Mouse (Mus musculus): Measurements from ENCODE around the gene Rpa2.
"Not testable (repeated sequence)": the region's sequence is repeated elsewhere in the genome, so short reads cannot be mapped to it uniquely, and the experiment has no call there.

The Rpa2 gene

DNA sequence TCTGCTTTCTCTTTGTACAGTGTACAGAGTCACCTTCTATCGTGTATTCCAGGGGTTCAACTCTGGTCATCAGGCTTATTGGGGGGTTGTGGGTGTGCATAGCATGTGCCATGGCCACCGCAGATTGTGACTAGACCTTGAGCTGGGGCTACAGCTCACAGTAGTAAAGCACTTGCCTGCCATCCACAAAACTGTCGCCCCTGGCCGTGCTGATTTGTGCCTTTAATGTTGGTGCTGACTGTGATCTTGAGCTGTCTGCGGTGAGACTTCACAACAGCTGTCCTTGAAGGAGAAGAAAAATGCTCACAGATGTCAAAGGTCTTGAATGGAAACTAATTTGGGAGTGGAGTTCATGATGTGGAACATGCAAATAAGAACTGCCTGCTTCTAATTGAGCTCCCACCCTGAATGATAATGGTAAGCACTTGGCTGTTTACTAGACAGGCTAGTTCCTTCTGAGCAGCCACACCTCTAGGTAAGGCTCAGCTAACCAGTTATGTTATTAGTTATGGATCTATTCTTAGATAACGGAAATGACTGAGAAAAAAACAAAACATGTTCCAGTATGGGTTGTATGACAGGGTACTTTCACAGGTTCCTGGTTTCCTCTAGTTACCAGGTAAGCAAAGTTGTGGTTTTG, 10.6 kb downstream of the Rpa2 start:
- peaks cover 46% of the 10 kb centered on the region for H3K4me1 ChIP-seq (replicated peaks; ENCODE audit: low read depth, low read length)
- no peaks in the 10 kb centered on the region for H3K27me3 ChIP-seq (ENCODE audit: insufficient read depth, low read length)
- H3K9me3 ChIP-seq (ENCODE audit: low read length) = no peaks in the 10 kb centered on the region
- H3K4me3 ChIP-seq (replicated peaks; ENCODE audit: low read length) = no peak overlapping the region
- no peak for TF ChIP-seq NANOG (IDR thresholded peaks at IDR 0.05; ENCODE audit: borderline replicate concordance, low read length)
- no peak for TF ChIP-seq POU5F1 (IDR thresholded peaks at IDR 0.05; ENCODE audit: borderline replicate concordance, low read length)
- TF ChIP-seq CTCF (conservative IDR thresholded peaks at IDR 0.05; ENCODE audit: low read length) = no peak
- H3K36me3 ChIP-seq (ENCODE audit: insufficient read depth, low read length) = peaks cover 75% of the 10 kb centered on the region

DNA sequence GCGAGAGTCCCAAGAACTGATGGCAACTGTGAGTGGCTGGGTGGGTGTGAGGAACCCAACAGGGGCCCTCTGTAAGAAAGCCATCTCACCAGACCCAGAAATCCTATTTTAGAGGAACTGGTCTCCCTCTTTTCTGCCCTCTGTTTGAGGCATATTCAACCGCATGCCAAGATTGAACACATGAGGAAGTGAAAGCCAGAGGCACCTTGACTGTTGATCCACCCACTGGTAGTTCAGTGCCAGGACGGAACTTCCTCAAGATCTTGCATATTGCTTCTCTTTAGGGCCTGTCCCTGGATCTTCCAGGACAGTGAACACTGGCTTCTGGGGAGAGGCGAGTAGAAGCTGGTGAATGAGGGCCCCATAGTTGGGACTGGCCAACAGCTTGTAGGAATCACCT, 12.2 kb downstream of the Rpa2 start:
- Histone ChIP-seq H3K9me3 (ENCODE audit: low read length) (no peaks in the 10 kb centered on the region), H3K27me3 (ENCODE audit: insufficient read depth, low read length) (no peaks in the 10 kb centered on the region)
- TF ChIP-seq CTCF (conservative IDR thresholded peaks at IDR 0.05; ENCODE audit: low read length) = no peak

DNA sequence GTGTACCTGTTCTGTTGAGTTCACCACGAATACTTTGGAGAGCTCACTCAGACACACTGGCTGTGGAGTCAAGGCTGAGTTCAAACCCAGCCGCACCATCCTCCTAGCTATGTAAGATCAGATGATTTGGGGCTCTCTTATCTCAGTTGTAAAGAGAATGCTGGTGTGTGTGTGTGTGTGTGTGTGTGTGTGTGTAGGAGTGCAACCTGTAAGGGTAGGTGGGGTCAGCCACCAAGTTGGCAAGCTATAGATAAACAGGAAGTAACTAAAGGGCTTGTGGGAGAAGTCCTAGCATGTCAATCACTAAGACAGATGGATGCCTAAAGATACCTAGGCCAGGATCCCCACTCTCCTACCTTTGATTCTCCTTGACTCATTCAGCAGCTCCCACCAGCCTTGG, 15.6 kb downstream of the Rpa2 start:
- no peaks in the 10 kb centered on the region for H3K27me3 ChIP-seq (ENCODE audit: insufficient read depth, low read length)

More for the DNA sequence above, 12.2 kb downstream of the Rpa2 start:
- Histone ChIP-seq H3K4me3 (replicated peaks; ENCODE audit: low read length) (no peak overlapping the region), H3K36me3 (ENCODE audit: insufficient read depth, low read length) (peaks cover 58% of the 10 kb centered on the region), H3K4me1 (replicated peaks; ENCODE audit: low read depth, low read length) (peaks cover 48% of the 10 kb centered on the region)

DNA sequence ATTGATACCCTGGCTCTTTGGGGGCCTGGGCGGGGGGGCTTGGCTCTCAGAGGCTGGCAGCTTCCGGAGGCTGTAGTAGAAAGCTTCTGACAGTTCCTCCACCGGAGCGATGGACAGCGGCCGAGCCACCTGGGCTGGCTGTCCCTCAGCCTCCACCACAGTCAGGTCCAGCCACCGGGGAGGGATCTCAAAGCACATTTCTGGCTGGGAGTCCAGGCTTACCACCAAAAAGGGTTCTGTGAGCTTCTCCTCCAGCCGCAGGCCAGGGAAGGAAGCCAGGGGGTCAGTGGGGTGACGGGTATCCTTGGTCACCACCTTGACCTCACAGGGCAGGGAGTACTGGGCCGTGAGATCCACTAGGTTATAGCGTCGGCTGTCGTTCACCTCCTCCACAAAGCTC, 17.1 kb downstream of the Rpa2 start:
- H3K27me3 ChIP-seq (ENCODE audit: insufficient read depth, low read length) = no peaks in the 10 kb centered on the region
- peak overlapping the region; percentile 69 for H3K4me3 ChIP-seq (replicated peaks; ENCODE audit: low read length)
- TF ChIP-seq CTCF (conservative IDR thresholded peaks at IDR 0.05; ENCODE audit: low read length) (no peak), NANOG (IDR thresholded peaks at IDR 0.05; ENCODE audit: borderline replicate concordance, low read length) (no peak), POU5F1 (IDR thresholded peaks at IDR 0.05; ENCODE audit: borderline replicate concordance, low read length) (no peak)
- peaks cover 22% of the 10 kb centered on the region for H3K4me1 ChIP-seq (replicated peaks; ENCODE audit: low read depth, low read length)
- peaks cover 9% of the 10 kb centered on the region for H3K36me3 ChIP-seq (ENCODE audit: insufficient read depth, low read length)
- no peaks in the 10 kb centered on the region for H3K9me3 ChIP-seq (ENCODE audit: low read length)

More for the DNA sequence above, 15.6 kb downstream of the Rpa2 start:
- peaks cover 28% of the 10 kb centered on the region for H3K4me1 ChIP-seq (replicated peaks; ENCODE audit: low read depth, low read length)
- H3K4me3 ChIP-seq (replicated peaks; ENCODE audit: low read length) = no peak overlapping the region
- no peaks in the 10 kb centered on the region for H3K9me3 ChIP-seq (ENCODE audit: low read length)
- TF ChIP-seq POU5F1 (IDR thresholded peaks at IDR 0.05; ENCODE audit: borderline replicate concordance, low read length) (no peak), NANOG (IDR thresholded peaks at IDR 0.05; ENCODE audit: borderline replicate concordance, low read length) (no peak), CTCF (conservative IDR thresholded peaks at IDR 0.05; ENCODE audit: low read length) (no peak)
- H3K36me3 ChIP-seq (ENCODE audit: insufficient read depth, low read length) = peaks cover 24% of the 10 kb centered on the region

DNA sequence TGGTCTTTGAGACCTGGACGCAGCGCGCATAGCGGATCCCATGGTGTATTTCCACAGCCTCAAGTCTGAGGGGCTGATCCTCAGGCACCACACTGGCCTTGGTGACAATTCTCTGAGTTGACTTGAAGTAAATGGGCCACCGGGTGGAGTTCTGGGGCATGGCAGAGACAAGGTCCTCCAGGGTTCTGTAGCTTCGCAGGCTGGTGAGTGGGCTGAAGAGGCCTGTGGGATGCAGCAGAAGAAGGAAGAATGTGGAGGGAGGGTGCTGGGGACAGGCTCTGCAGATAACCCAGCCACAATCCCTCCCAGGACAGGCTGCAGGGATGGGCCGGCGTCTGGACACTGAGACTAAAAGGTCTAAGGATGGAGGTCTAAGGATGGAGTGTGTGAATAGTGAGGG, 21.6 kb downstream of the Rpa2 start:
- no peak for TF ChIP-seq POU5F1 (IDR thresholded peaks at IDR 0.05; ENCODE audit: borderline replicate concordance, low read length)
- TF ChIP-seq CTCF (conservative IDR thresholded peaks at IDR 0.05; ENCODE audit: low read length) = no peak
- TF ChIP-seq NANOG (IDR thresholded peaks at IDR 0.05; ENCODE audit: borderline replicate concordance, low read length) = no peak

DNA sequence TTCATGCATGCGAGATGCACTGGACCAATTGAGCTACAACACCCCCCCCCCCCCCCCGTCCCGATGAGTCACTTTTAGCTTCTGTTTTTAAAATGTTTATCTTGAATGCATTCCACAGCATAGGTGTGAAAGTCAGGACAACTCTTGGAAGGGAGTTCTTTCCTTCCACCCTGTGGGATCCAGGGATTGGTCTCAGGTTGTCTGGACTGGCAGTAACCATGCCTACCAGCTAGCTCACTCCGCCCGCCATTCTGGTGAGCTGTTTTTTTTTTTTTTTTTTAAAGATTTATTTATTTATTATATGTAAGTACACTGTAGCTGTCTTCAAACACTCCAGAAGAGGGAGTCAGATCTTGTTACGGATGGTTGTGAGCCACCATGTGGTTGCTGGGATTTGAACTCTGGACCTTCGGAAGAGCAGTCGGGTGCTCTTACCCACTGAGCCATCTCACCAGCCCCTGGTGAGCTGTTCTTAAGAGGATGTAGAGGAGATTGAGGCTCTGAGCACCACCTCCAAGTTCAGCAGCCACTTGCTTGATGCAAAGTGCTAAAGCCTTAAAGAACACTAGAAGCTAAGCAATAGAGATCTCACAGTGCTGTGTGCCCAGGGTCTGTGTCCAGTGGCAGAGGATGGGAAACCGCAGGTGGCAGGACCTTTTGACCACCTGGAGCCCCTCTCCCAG, 25.3 kb downstream of the Rpa2 start:
- H3K9me3 ChIP-seq (ENCODE audit: low read length); H3K36me3 ChIP-seq (ENCODE audit: insufficient read depth, low read length): not testable (repeated sequence)

More for the DNA sequence above, 21.6 kb downstream of the Rpa2 start:
- peaks cover 21% of the 10 kb centered on the region for H3K27me3 ChIP-seq (ENCODE audit: insufficient read depth, low read length)
- H3K36me3 ChIP-seq (ENCODE audit: insufficient read depth, low read length) = no peaks in the 10 kb centered on the region
- no peak overlapping the region for H3K4me3 ChIP-seq (replicated peaks; ENCODE audit: low read length)
- H3K9me3 ChIP-seq (ENCODE audit: low read length) = no peaks in the 10 kb centered on the region
- peaks cover 20% of the 10 kb centered on the region for H3K4me1 ChIP-seq (replicated peaks; ENCODE audit: low read depth, low read length)

DNA sequence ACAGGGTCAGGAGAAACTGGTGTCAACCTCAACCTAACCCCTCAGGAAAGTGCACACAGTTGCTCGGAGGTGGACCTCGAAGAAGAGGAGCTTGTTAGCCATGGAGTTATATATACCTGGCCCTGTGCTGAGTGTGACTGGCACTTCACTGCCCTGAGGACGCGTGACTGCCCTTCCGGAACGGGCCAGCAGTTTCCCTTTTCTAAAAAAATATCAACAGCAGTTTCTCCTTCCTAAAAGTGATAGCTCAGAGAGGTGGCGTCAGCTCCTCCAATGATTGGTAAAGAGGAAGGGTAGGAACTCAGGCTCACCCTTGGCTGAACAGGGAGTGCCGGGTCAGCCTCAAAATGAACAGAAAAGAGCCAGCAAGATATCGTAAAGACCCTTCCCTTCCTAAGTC, 25.9 kb downstream of the Rpa2 start:
- no peaks in the 10 kb centered on the region for H3K36me3 ChIP-seq (ENCODE audit: insufficient read depth, low read length)
- no peak overlapping the region for H3K4me3 ChIP-seq (replicated peaks; ENCODE audit: low read length)
- TF ChIP-seq POU5F1 (IDR thresholded peaks at IDR 0.05; ENCODE audit: borderline replicate concordance, low read length) (no peak), CTCF (conservative IDR thresholded peaks at IDR 0.05; ENCODE audit: low read length) (no peak), NANOG (IDR thresholded peaks at IDR 0.05; ENCODE audit: borderline replicate concordance, low read length) (no peak)
- no peaks in the 10 kb centered on the region for H3K9me3 ChIP-seq (ENCODE audit: low read length)
- peaks cover 26% of the 10 kb centered on the region for H3K4me1 ChIP-seq (replicated peaks; ENCODE audit: low read depth, low read length)
- peaks cover 46% of the 10 kb centered on the region for H3K27me3 ChIP-seq (ENCODE audit: insufficient read depth, low read length)

More for the DNA sequence above, 25.3 kb downstream of the Rpa2 start:
- peaks cover 46% of the 10 kb centered on the region for H3K27me3 ChIP-seq (ENCODE audit: insufficient read depth, low read length)
- peaks cover 26% of the 10 kb centered on the region for H3K4me1 ChIP-seq (replicated peaks; ENCODE audit: low read depth, low read length)
- not testable (repeated sequence) for H3K4me3 ChIP-seq (replicated peaks; ENCODE audit: low read length)

DNA sequence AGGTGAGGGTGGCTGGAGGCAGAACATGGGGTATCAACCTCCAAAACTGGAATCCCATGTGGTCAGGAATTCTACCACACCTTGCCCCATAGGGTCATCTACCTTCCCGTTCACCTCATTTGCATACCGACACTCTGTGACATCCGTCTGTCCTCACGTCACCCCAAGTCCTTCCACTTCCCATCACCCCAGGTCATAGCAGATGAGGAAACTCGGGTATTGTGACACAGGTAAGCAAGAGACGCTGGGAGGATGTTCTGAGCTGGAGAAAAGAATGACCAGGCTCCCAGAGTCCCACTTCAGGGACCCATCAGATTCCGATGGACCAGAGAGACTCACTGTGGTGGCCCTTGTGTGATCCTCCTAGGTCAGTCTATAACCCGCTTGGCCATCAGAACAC, 26.6 kb downstream of the Rpa2 start:
- no peak for TF ChIP-seq CTCF (conservative IDR thresholded peaks at IDR 0.05; ENCODE audit: low read length)
- TF ChIP-seq NANOG (IDR thresholded peaks at IDR 0.05; ENCODE audit: borderline replicate concordance, low read length) = no peak
- no peak for TF ChIP-seq POU5F1 (IDR thresholded peaks at IDR 0.05; ENCODE audit: borderline replicate concordance, low read length)
- Histone ChIP-seq H3K36me3 (ENCODE audit: insufficient read depth, low read length) (no peaks in the 10 kb centered on the region), H3K9me3 (ENCODE audit: low read length) (no peaks in the 10 kb centered on the region), H3K4me1 (replicated peaks; ENCODE audit: low read depth, low read length) (peaks cover 21% of the 10 kb centered on the region), H3K4me3 (replicated peaks; ENCODE audit: low read length) (no peak overlapping the region), H3K27me3 (ENCODE audit: insufficient read depth, low read length) (peaks cover 46% of the 10 kb centered on the region)

DNA sequence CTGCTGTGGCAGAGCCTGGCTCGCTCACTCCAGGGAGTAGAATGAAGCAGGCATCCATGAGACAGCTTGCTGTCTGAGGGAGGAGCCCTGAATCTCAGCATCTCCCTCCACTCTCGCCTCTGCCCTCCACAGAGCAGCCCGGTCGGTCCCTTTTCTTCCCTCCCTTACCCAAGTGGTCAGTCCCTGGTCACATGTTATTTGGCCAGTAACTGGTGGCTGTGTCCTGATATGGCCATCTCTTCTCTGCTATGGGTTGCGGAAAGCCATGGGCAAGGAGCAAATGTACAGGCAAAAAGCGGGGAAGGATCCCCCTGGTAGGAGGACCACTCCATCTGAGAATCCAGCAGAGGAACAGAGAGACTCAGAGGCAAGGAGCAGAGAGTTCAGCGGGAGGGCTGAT, 27.0 kb downstream of the Rpa2 start:
- Histone ChIP-seq H3K4me1 (replicated peaks; ENCODE audit: low read depth, low read length) (peaks cover 22% of the 10 kb centered on the region), H3K4me3 (replicated peaks; ENCODE audit: low read length) (no peak overlapping the region; the same call in 1 of the 2 replicates), H3K27me3 (ENCODE audit: insufficient read depth, low read length) (peaks cover 46% of the 10 kb centered on the region), H3K36me3 (ENCODE audit: insufficient read depth, low read length) (no peaks in the 10 kb centered on the region), H3K9me3 (ENCODE audit: low read length) (no peaks in the 10 kb centered on the region)
- TF ChIP-seq CTCF (conservative IDR thresholded peaks at IDR 0.05; ENCODE audit: low read length) = no peak
- no peak for TF ChIP-seq NANOG (IDR thresholded peaks at IDR 0.05; ENCODE audit: borderline replicate concordance, low read length)
- TF ChIP-seq POU5F1 (IDR thresholded peaks at IDR 0.05; ENCODE audit: borderline replicate concordance, low read length) = no peak
